Mouse (Mus musculus): Measurements from ENCODE around the gene Gsk3a.

GRCm38 (mm10) chr7:25240631-25241030 is 3.0 kb upstream of the Gsk3a start:
- TF ChIP-seq CTCF (IDR thresholded peaks at IDR 0.05; ENCODE audit: low read depth) = no peak
- TF ChIP-seq EP300 (IDR thresholded peaks at IDR 0.05; ENCODE audit: low read depth) = no peak
